Mouse (Mus musculus) neural tube, embryonic 11.5 days (tissue): Measurements from ENCODE around the gene Tacc2. TPM values are rescaled to one million over a fixed set of nuclear protein-coding genes. Genes with fewer than 3 reads are reported as not detected.

ENCODE experiments used
- ATAC-seq: fragments of 200-750 bp; cut with Nextera tagmentation; 2 replicates; pipeline ENCODE4 v1.8.0; 2017; ENCODE audit warnings: moderate number of reproducible peaks, mild to moderate bottlenecking, moderate TSS enrichment, moderate library complexity; ENCODE audit not compliant: insufficient read depth, low FRiP score, low TSS enrichment
- DNase-seq: peaks from one replicate; pipeline ENCODE4 v3.0.0-alpha.2; 2015; ENCODE audit warnings: low spot score
- H3K27ac ChIP-seq: fragments of 300-500 bp; sonication (generic); 2 replicates; pipeline ENCODE4 v1.5.1; 2014; ENCODE audit warnings: low read depth, mild to moderate bottlenecking, low read length
- H3K27me3 ChIP-seq: fragments of 300-500 bp; sonication (generic); 2 replicates; pipeline ENCODE4 v1.6.1; 2014; ENCODE audit warnings: mild to moderate bottlenecking, low read length, mixed read lengths; ENCODE audit not compliant: control insufficient read depth, insufficient read depth
- H3K36me3 ChIP-seq: fragments of 300-500 bp; sonication (generic); 2 replicates; pipeline ENCODE4 v1.6.1; 2014; ENCODE audit warnings: mild to moderate bottlenecking, low read length, moderate library complexity, mixed read lengths; ENCODE audit not compliant: control insufficient read depth, insufficient read depth
- H3K4me1 ChIP-seq: fragments of 300-500 bp; sonication (generic); 2 replicates; pipeline ENCODE4 v1.6.1; 2014; ENCODE audit warnings: low read length, mixed read lengths; ENCODE audit not compliant: control insufficient read depth, insufficient read depth
- H3K4me2 ChIP-seq: fragments of 300-500 bp; sonication (generic); 2 replicates; pipeline ENCODE4 v1.6.1; 2014; ENCODE audit warnings: low read depth, mild to moderate bottlenecking, moderate library complexity
- H3K4me3 ChIP-seq: fragments of 300-500 bp; sonication (generic); 2 replicates; pipeline ENCODE4 v1.5.1; 2014; ENCODE audit warnings: low read depth, low read length
- H3K9ac ChIP-seq: fragments of 300-500 bp; sonication (generic); 2 replicates; pipeline ENCODE4 v1.6.1; 2014; ENCODE audit warnings: mild to moderate bottlenecking, low read length
- H3K9me3 ChIP-seq: fragments of 300-500 bp; sonication (generic); 2 replicates; pipeline ENCODE4 v1.6.1; 2016; ENCODE audit warnings: low read length; ENCODE audit not compliant: control insufficient read depth
- WGBS: fragments of 180-500 bp; shearing (Covaris S2); extraction: QIAGEN DNeasy Blood & Tissue Kit; methylation state at CpG from one replicate; pipeline ENCODE4 v1.1.7; 2014; 5-methylcytosine and 5-hydroxymethylcytosine counted together
- polyA plus RNA-seq: library from polyadenylated mRNA; unstranded; fragments of >200 nt; fragmentation: Nextera tagmentation; extraction: Ambion mirVana; gene quantifications from 2 replicates; pipeline ENCODE4 v1.2.1, GENCODE M21; 2014

Gene Tacc2
- polyA plus RNA-seq, 1 experiment from 2014 or later, result 62.6 TPM

DNA sequence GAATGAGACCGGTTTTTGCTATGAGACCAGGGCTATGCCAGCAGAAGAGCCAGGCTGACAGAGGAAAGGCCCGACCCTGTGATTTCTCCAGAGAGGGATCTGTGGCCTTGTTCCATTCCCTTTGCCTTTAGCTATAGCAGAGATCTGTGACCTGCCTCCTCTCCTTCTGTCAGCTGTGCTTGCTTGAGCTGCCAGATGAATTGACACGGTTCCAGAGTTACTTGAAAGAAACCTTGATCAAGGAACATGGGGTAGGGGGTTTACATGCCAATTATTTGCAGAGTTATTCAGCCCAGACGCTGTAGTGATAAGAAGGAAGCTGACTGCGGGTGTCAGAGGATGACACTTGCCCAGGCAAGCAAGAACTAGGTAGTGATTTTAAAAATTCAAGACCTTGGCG lies 20.3 kb downstream of the Tacc2 start:
- no peak overlapping the region for H3K9ac ChIP-seq
- H3K4me2 ChIP-seq, result no peak overlapping the region
- no peaks in the 10 kb centered on the region for H3K9me3 ChIP-seq
- H3K4me3 ChIP-seq, result no peak overlapping the region
- WGBS, result 83% methylated on average over 6 of the region's 6 CpGs
- no peak for ATAC-seq
- H3K27me3 ChIP-seq, result no peaks in the 10 kb centered on the region
- DNase-seq, result no peak
- no peak overlapping the region for H3K27ac ChIP-seq
- H3K4me1 ChIP-seq, result no peaks in the 10 kb centered on the region
- H3K36me3 ChIP-seq, result no peaks in the 10 kb centered on the region

DNA sequence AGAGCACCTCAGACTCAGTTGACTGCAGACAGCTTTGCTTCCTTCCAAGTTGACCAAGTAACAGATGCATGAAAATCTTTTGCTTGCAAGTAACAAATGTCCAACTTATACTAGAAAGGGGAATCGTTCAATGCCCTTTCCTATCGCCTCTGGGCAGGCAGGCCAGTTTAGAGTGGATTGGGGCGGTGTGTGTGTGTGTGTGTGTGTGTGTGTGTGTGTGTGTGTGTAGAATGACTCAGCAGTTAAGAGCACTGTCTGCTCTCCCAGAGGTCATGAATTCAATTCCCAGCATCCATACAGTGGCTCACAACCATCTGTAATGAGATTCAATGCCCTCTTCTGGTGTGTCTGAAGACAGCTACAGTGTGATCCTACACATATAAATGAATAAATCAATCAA lies 22.8 kb downstream of the Tacc2 start:
- Histone ChIP-seq H3K9me3 (no peaks in the 10 kb centered on the region), H3K4me3 (no peak overlapping the region), H3K27me3 (no peaks in the 10 kb centered on the region), H3K27ac (no peak overlapping the region), H3K4me2 (no peak overlapping the region), H3K9ac (no peak overlapping the region), H3K36me3 (no peaks in the 10 kb centered on the region), H3K4me1 (no peaks in the 10 kb centered on the region)
- ATAC-seq, result no peak
- 91% methylated on average over 3 of the region's 3 CpGs for WGBS
- DNase-seq, result no peak

DNA sequence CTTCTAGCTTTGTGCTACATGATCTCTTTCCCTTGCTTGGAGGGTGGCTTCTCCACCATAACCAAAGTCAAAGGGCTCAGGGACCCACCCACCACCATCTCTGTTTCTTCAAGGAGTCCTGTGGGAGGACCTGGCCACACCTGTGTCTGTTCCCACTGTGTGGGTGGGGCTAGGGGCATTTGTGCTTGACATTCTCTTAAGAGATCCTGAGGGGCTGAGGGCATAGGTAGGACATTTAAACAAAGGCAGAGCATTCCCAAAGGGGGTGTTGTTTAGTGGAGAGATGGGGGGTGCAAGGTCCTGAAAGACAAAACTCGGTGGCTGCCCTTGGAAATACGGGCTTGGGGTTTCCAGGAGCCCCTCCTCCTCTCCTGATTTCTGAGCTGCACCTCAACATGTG lies 23.3 kb downstream of the Tacc2 start:
- Histone ChIP-seq H3K4me3 (no peak overlapping the region), H3K4me2 (no peak overlapping the region), H3K27me3 (no peaks in the 10 kb centered on the region), H3K9me3 (no peaks in the 10 kb centered on the region), H3K36me3 (no peaks in the 10 kb centered on the region), H3K27ac (no peak overlapping the region), H3K9ac (no peak overlapping the region), H3K4me1 (no peaks in the 10 kb centered on the region)
- DNase-seq (no peak), ATAC-seq (no peak)
- 75% methylated on average over 2 of the region's 2 CpGs for WGBS

DNA sequence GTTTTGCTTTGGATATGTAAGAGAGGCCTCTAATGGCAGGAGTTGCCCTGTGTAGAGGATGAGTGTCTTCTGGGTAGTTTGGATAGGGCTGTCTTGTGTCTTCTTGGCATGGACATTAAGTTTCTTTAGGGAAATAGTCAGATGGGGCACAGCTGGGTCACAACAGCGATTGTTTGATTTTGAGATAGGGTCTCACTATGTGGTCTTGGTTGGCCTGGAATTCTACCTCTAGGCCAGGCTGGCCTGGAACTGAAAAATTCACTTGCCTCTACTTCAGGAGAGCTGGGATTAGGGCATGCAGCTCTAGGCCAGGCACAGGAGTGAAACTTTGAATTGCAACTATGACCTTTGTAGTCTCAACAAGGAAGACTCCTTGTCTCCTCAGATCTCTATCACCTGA lies 25.6 kb downstream of the Tacc2 start:
- no peak overlapping the region for H3K4me3 ChIP-seq
- H3K36me3 ChIP-seq, result no peaks in the 10 kb centered on the region
- H3K27ac ChIP-seq, result no peak overlapping the region
- H3K9ac ChIP-seq, result no peak overlapping the region
- no peak for DNase-seq
- no peaks in the 10 kb centered on the region for H3K27me3 ChIP-seq
- no peak overlapping the region for H3K4me2 ChIP-seq
- 94% methylated on average over 1 of the region's 1 CpGs for whole genome bisulfite sequencing
- H3K4me1 ChIP-seq, result no peaks in the 10 kb centered on the region
- ATAC-seq, result no peak
- no peaks in the 10 kb centered on the region for H3K9me3 ChIP-seq

DNA sequence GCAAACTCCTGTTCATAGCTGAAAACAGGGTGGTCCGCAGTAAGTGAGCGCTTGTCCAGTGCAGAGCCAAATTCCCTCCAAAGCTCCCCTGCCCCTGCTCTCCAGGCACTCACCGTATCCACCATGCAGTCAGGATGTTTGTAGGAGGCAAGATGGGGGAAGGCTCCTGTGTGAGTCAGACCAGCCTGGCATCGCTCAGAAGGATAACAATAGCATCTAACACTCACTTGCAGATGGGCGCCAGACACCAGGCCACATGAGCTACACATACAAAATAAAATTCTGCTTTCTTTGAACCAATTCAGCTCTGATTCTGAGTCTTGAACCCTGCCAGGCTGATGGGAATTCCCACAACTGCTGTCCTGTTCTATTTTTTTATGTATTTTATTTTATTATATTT lies 26.3 kb downstream of the Tacc2 start:
- no peaks in the 10 kb centered on the region for H3K4me1 ChIP-seq
- 91% methylated on average over 5 of the region's 5 CpGs for WGBS
- no peaks in the 10 kb centered on the region for H3K9me3 ChIP-seq
- DNase-seq, result no peak
- no peak overlapping the region for H3K4me3 ChIP-seq
- H3K4me2 ChIP-seq, result no peak overlapping the region
- no peaks in the 10 kb centered on the region for H3K27me3 ChIP-seq
- H3K27ac ChIP-seq, result no peak overlapping the region
- ATAC-seq, result no peak
- no peaks in the 10 kb centered on the region for H3K36me3 ChIP-seq
- H3K9ac ChIP-seq, result no peak overlapping the region

DNA sequence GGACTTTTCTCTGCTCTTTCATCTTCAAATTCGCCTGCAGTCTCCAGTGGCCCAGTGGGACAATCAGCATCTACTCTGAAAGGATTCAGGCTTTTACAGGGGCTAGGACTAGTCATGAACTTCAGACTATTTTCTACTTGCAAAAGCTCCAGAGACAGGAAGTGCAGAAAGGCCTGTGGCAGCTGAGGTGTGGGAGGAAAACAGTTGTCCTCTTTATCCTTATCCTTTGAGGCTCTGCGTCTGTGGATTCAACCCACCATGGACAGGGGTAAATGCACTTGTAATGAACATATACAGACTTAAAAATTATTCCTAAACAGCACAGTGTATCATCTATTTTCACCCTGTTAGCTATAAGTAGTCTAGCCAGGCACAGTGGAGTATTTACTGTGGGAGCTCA lies 27.2 kb downstream of the Tacc2 start:
- H3K4me2 ChIP-seq, result no peak overlapping the region
- H3K27me3 ChIP-seq, result no peaks in the 10 kb centered on the region
- no peaks in the 10 kb centered on the region for H3K9me3 ChIP-seq
- H3K4me3 ChIP-seq, result no peak overlapping the region
- DNase-seq (no peak), ATAC-seq (no peak)
- no peaks in the 10 kb centered on the region for H3K36me3 ChIP-seq
- H3K4me1 ChIP-seq, result no peaks in the 10 kb centered on the region
- H3K27ac ChIP-seq, result no peak overlapping the region
- H3K9ac ChIP-seq, result no peak overlapping the region
- 89% methylated on average over 2 of the region's 2 CpGs for WGBS

DNA sequence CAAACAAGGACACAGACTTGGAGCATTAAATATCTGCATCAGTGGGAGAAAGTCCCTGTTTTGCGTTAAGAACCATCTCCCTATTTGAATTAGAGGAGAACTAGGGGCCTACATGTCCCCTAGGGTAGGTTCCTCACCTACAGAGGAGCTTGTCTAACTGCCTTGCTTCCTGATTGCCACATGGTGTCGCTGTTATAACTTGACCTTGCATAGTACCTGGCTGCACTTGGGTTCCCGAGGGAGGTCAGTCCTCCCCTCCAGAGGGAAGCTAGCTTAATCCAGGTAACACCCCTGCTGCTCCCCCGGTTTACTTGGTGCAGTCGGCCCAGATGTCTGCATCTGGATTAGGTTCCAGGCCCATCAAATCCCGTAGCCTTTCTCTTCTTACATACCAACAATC lies 27.9 kb downstream of the Tacc2 start:
- Histone ChIP-seq H3K4me2 (no peak overlapping the region), H3K9ac (no peak overlapping the region), H3K27ac (no peak overlapping the region), H3K4me3 (no peak overlapping the region), H3K36me3 (no peaks in the 10 kb centered on the region), H3K4me1 (no peaks in the 10 kb centered on the region), H3K9me3 (no peaks in the 10 kb centered on the region), H3K27me3 (no peaks in the 10 kb centered on the region)
- DNase-seq, result no peak
- WGBS, result 29% methylated on average over 6 of the region's 6 CpGs
- ATAC-seq, result no peak

DNA sequence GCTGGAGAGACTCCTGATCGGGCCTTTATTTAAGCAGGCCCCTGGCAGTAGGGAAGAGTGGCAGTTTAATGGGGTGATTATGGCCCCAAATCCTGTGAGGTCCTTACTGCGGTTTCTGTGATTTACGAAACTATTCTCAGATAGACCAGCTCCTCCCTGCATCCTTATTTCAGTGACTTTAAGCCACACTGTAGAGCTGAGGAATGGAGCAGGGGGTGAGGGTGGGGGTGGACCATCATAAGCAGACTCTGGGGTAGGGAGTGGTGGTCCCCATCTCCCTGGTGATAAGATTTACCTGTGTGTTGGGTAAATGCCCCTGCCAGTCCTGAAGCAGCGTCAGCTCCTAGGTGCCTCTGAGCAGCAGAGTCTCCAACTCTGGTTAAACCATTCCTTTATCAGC lies 29.7 kb downstream of the Tacc2 start:
- no peak overlapping the region for H3K9ac ChIP-seq
- no peak overlapping the region for H3K4me2 ChIP-seq
- H3K9me3 ChIP-seq, result no peaks in the 10 kb centered on the region

DNA sequence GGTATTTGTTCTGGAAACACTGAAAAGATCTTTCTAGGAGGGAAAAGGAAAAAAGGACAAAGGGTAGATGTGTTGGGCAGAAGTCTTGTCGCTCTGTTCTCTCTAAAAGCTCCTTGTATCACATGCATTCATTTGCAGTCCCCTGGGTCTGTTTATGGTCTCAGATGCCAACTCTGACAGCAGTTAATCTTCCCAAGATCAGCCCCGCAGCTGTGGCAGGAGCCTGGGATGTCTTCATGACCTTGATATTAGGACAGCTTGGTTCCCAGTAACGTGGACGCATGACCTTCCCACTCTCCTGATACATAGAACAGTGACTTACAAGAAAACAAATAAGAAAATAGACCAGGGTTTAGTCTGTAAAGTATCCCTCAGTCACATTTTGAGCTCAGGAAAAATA lies 36.7 kb downstream of the Tacc2 start:
- 51% methylated on average over 4 of the region's 4 CpGs for WGBS
- Histone ChIP-seq H3K27ac (no peak overlapping the region), H3K27me3 (no peaks in the 10 kb centered on the region), H3K4me2 (no peak overlapping the region), H3K4me3 (no peak overlapping the region), H3K4me1 (no peaks in the 10 kb centered on the region), H3K9me3 (no peaks in the 10 kb centered on the region), H3K36me3 (no peaks in the 10 kb centered on the region), H3K9ac (no peak overlapping the region)
- no peak for ATAC-seq
- no peak for DNase-seq

More for the DNA sequence above, 29.7 kb downstream of the Tacc2 start:
- H3K27ac ChIP-seq, result no peak overlapping the region
- H3K36me3 ChIP-seq, result no peaks in the 10 kb centered on the region
- H3K27me3 ChIP-seq, result no peaks in the 10 kb centered on the region
- ATAC-seq (no peak), DNase-seq (no peak)
- WGBS, result 71% methylated on average over 4 of the region's 4 CpGs
- H3K4me1 ChIP-seq, result no peaks in the 10 kb centered on the region
- H3K4me3 ChIP-seq, result no peak overlapping the region
